Mouse (Mus musculus): ENCODE measurements around the gene Tmem239.

Tmem239 gene

GRCm38 (mm10) chr2:130412775-130413174, 6.5 kb downstream of the Tmem239 start:
- no peak for DNase-seq

- DNase-seq, result no peak
Observed at GRCm38 (mm10) chr2:130414094-130414856, 8.0 kb downstream of the Tmem239 start.

- no peak for DNase-seq
Observed at GRCm38 (mm10) chr2:130421781-130422620, 15.7 kb downstream of the Tmem239 start.

- peak; percentile 78 for DNase-seq
Observed at GRCm38 (mm10) chr2:130423397-130424125, 17.3 kb downstream of the Tmem239 start.

DNA sequence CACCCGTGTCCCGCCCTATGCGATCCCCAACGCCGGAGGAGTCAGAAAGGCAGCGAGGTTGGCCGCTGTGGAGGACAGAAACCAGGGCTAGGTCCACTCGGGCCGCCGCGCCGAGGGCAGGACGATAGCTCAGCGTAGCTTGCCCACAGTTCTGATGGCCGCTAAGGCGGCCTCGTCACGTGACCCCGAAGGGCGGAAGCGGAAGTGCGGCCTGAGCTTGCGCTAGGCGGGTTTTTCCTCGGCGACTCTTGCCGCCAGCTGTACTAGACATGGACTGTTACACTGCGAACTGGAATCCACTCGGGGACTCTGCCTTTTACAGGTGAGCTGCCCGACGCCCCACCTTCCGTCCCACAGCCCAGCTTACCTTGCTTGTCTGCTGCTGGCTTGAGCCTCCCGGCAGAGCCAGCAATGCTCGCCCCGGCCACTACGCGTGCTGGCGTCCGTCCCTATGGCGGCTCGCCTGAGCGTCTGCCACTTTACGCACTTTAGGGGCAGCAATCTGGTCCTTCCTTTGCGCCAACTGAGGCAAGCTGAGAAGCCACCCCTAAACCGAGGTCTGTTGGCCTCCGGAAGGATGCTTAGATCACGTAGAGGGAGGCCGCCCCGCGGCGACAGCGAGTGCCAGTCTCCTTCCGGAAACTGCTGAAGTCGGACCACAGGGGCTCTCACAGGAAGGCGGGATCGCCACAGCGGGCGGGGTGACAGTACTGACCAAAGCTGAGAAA, 18.0 kb downstream of the Tmem239 start, which contains the start of the genes Vps16 and Pced1a:
Vps16 (plus strand) TSS at position 214 of the 728 bp plus-strand sequence.
Pced1a (minus strand) TSS at position 576 of the 728 bp plus-strand sequence.
- peak; percentile 93 for DNase-seq

DNA sequence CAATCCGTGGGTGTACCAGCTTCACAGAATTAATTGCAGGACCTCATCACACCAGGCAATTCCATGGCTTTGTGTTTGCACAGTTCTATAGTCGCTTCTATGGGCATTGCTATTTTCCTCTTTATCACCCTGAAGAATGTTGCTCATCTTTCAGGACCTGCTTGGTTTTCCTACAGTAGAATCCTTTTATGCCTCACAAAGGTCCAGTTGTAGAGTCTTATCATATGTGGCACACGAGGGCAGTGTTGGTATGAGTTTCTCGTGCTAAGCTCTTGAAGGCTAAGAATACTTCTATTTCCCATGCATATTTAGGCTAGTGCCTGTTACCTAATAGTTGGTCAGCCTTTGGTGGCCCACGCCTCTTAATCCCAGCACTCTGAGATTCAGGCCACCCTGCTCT, 18.8 kb downstream of the Tmem239 start:
- DNase-seq, result no peak

DNA sequence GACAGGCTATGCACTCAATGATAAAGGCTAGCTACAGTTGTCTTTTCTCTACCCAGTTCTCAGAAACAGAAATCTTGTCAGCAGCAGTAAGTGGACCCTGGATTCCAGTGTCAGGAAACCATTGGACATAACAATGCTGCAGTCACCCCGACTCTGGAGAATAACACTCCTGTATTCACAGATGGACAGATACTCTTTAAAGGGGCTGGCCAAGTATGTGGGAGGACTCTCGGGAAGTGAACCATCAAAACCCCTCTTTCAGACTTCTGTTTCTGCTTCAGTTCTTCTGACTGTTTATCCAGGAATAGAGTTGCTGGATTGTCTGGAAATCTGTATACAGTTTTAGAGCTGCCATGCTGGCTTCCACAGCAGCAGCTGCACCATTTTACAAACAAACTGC, 23.6 kb downstream of the Tmem239 start:
- no peak for DNase-seq

DNA sequence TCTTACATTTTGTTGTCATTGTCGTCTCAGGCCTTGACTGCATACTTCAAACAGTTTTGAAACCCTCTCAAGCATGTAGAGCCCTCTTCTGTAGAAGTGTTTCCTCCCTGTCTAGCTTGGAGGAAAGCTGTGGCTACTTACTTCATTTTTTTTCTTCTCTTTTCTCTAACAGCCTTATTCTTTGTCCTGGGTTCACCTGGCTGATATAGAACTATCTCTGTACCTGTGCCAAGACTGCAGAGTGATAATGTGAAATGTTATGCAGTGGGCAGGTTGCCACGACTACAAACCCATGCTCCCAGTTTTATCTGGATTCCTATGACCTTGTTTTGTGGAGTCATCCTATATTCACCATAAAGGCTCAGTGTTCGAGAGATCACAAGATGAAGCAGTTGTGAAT, 24.2 kb downstream of the Tmem239 start:
- DNase-seq, result no peak

DNA sequence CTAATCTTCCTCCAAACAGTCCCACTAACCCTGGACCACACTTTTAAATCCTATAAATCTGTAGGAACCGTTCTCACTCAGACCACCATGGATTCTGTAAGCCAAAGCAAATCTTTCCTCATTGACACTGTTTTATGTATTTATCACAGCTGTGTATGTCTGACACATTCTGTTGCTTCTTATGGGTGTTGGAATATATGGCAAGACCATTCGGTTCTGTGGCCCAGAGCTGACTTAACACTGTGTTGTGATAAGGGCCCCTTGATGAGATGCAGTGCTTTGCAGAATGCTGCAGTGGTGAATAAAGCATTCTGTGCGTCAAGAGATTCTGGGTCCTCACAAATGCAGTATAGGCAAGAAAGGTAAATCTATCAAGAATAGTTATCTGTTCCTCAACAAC, 25.9 kb downstream of the Tmem239 start:
- DNase-seq, result no peak

DNA sequence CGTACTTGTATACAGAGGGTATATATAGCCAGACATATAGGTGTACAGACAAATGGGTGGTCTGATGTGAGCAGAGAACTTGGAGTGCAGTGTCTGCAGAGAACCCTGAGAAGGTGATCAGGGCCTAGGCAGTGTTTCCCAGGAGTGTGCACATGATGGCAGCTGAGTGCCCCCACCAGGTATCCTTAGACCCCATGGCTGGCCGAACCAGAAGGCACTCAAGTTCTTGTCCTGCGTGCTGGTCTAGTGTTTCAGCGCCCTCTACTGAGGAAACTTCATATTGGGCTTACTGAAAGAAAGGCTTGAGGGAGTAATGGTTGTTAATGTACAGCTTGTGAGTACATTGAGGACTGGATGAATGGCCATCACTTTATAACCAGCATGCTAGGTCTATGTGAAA, 26.9 kb downstream of the Tmem239 start:
- DNase-seq, result no peak

- no peak for DNase-seq
Observed at GRCm38 (mm10) chr2:130436769-130437168, 30.5 kb downstream of the Tmem239 start.

- peak; percentile 42 for DNase-seq
Observed at GRCm38 (mm10) chr2:130438861-130439260, 32.6 kb downstream of the Tmem239 start.

DNA sequence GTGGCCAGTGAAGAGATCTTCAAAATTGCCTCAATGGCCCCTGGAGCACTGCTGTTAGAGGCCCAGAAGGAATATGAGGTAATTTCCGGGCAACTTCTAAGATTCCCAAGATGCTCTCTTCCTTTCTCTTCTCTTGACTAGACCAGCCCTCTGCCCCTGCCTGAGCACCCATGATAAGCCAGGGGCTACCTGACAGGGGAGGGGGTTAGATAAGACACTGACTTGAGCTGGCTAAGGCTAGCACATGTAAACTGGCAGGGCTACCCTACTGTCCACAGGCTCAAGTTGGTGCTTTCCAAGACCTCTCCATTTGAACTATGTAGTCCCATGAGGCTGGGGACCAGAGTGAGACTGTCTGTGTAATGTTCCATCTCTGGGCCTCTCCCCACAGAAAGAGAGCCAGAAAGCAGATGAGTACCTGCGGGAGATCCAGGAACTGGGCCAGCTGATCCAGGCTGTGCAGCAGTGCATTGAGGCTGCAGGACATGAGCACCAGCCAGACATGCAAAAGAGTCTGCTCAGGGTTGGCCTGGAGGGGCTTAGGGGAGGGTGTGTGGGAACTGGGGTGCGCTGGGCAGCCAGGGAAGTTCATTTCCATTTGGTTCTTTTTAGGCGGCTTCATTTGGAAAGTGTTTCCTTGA, 33.7 kb downstream of the Tmem239 start:
- no peak for DNase-seq

DNA sequence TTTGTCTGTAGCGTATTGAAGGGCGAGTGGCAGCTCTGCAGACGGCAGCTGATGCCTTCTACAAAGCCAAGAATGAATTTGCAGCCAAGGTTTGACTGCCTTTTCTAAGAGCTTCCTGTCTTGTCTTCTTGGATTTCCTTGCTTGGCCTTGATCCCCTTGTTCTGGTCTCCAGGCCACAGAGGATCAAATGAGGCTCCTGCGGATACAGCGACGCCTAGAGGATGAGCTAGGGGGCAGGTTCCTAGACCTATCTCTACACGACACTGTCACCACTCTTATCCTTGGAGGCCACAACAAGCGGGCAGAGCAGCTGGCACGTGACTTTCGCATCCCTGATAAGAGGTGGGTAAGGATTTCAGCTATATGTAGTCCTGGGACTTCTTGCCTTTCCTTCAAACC, 35.9 kb downstream of the Tmem239 start:
- no peak for DNase-seq

DNA sequence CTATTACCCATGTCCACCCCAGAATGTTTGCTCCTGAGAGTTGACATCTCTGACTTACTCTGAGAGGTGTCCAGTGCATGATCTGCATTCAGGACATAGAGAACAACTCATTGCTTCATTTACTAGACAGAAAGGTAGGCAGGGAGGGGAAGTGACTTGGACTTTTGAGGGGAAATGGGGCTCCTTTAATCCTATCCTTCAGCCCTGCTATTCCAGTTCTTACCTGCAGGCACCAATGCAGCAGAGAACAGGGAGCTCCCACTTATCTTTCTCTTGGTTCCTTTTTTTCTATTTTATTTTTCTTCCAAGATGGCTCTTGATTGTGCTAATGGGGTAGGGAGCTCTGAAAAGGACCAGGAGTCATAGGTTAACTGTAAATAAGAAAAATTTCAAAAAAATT, 42.2 kb downstream of the Tmem239 start:
- no peak for DNase-seq

DNA sequence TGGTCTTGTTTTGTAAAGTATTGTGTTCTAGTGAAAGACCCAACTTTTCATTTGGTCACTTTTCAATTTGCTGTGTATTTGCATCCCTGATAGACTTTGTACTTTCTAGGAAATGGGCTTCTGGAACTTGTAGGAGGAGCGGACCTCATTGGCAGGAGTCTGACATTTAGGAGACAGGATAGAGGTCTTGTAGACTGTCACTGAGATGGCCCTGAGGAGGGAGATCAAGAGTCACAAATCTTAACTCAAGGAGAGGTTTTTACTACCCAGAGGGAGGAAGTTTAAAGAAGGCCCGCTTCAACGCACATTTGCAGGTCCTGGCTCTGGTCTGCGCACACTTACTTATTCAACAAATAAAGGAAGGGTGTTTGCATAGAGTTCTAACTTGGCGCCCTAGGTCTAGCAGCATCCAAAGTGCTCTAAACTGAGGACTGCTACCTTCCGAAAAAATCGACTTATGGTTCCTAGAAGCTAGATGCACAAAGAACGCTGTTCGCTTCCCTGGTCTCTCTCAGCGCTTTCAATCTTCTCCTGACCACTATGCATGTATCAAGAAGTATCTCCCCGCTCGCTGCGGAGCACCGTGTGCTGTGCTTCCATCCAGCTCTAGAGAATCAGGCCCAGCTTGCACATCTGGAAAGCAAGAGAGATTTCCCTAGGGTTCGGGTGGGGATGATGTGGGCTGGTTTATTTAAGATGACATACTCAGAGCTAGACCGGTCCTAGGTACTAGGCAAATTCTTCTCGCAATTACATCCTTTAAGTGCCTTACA, 42.9 kb downstream of the Tmem239 start:
- no peak for DNase-seq

- DNase-seq, result peak; percentile 89
Observed at GRCm38 (mm10) chr2:130449794-130450433, 43.6 kb downstream of the Tmem239 start, which contains the start of gene Ptpra. Ptpra (plus strand) TSS chr2:130450278.

DNA sequence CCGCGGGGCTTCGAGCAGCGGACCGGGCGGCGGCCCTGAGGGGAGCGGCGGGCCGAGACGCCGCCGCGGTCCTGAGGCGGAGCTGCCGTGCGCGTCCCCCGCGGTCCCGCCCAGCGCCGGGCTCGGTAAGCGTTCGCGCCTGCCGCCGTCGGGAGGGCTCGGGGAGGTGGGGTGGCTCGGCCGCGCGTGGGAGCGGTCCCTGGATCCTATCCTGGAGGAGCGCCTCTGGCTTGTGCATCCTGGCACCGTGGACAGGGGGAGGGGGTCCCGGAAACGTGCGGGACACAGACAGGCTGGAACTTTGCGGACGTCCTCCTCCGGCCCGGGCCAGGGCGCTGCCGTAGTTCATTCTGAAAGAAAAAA, 44.1 kb downstream of the Tmem239 start:
- peak; percentile 72 for DNase-seq

DNA sequence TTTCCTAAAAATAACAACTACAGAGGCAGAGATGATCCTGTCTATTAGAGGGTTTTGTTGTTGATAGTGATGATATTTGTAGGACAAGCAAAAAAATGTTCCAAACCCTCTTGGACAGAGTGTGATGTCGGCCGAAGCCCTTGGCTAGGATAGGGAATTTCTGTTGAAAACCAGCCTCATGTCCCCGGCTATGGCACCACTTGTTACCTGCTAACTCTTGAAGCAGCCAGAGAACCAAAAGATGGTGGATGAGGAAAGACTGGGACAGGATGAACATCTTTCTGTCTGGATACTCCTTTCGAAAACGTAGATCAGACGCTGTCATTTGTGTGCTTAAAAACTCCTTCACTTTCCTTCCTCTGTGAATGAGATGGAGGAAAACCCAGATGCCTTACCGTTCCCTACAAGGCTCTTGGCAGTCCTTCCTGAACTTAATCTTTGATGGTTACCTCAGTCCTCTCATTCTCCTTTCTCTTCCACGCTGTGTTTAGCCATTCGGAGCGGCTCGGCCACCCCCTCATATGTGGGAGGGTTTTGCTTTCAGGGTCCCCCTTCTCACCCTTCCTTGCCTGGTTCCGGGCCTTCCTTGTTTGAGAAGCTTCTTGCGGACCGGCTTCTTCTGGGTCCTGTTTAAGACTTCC, 44.9 kb downstream of the Tmem239 start:
- DNase-seq, result no peak

DNA sequence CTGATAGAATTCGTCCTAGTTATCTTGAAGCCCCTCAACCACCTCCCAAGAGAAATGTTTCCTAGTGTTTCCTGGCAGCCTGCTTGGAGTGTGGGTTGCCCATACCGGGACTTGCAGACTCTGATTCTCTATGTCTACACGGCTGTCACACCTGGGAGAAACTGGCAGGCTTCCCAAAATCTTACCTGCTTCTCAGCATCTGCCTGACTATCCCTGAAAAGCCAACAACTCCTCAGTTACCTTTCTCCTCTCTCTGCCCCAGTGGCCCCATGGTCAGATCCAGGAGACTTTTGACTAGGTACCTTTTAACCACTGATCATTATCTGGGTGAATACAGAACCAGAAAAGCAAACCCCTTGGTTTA, 45.4 kb downstream of the Tmem239 start:
- DNase-seq, result no peak
